Mouse (Mus musculus): ENCODE data around the gene Faim.

Faim gene

DNA sequence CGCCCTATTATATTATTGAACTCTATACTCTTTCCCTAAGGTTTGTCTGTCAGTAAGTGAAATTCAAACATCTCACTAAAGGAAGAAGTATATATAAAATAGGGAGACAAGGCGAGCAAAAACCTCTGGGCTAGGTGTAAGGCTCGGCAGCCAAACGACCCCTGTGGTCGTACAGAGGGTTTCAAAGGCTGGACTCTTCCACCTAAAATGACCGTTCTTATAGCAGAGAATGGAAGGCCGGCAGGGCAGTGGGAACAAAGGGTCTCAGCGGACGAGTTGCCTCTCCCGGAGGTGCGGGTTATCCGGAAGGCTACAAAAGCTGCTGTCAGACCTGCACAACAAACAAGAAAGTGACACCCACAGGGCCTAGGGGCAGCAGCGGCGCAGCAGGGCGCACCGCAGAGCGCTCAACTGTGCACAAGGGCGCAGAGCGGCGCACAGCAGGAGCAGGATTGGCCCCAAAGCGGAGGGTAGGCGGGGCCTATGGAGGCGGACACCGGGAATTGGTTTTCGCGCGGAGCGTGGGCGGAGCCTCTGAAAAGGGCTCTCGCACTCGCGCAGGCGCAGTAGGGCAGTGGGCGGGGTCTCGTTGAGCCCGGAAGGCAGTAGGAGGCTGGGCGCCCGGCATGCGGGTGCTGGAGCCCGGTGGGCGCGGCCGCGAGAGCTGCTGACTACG is at the start of gene Faim:
Faim (plus strand) TSS at position 574 of the 676 bp plus-strand sequence.
- DNase-seq, result peak; percentile 100

DNA sequence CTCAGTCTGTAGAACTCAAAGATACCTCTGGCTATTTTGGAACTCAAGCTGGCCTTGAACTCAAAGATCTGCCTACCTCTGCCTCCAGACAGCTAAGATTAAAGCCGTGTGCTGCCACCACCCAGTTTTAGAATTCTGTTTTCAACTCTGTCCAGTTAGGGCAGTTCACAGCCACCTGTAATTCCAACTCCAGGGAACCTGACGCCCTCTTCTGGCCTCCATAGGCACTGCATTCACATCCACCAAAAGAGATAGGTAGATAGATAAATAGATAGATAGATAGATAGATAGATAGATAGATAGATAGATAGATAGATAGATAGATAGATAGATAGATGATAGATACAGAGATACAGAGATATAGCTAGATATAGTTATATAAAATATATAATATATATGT is 46.9 kb upstream of the Faim start:
- DNase-seq, result no peak

- DNase-seq, result no peak
These were observed 33.8 kb upstream of the Faim start for GRCm38 (mm10) chr9:98952171-98953050.

- no peak for DNase-seq
These were observed 32.9 kb upstream of the Faim start for GRCm38 (mm10) chr9:98953291-98953690.

DNA sequence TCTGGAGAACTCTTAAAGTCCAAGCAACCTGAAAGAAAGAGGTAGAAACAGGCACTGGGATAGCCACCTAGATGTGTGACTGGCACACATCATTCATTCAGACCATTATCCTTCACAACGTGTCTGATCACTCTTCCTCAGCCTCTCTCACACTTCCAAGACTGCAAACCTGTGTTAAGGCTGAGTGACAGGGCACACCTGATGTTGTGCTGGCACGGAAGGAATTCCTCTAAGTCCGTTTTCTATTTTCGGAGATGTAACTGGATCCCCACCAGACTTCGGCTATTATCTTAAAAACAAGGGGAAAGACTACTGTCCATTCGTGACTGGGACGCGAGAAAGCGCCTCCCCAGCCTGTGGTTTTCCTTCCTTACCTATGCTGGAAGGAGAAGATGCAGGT is 32.3 kb upstream of the Faim start:
- DNase-seq, result no peak

- DNase-seq, result no peak
These were observed 31.6 kb upstream of the Faim start for GRCm38 (mm10) chr9:98954391-98955102.

- DNase-seq, result no peak
These were observed 31.0 kb upstream of the Faim start, which contains the start of gene Foxl2 for GRCm38 (mm10) chr9:98955103-98955715. Gene Foxl2, plus strand, starts transcription at chr9:98955288.

- no peak for DNase-seq
These were observed 30.4 kb upstream of the Faim start for GRCm38 (mm10) chr9:98955716-98956224.

DNA sequence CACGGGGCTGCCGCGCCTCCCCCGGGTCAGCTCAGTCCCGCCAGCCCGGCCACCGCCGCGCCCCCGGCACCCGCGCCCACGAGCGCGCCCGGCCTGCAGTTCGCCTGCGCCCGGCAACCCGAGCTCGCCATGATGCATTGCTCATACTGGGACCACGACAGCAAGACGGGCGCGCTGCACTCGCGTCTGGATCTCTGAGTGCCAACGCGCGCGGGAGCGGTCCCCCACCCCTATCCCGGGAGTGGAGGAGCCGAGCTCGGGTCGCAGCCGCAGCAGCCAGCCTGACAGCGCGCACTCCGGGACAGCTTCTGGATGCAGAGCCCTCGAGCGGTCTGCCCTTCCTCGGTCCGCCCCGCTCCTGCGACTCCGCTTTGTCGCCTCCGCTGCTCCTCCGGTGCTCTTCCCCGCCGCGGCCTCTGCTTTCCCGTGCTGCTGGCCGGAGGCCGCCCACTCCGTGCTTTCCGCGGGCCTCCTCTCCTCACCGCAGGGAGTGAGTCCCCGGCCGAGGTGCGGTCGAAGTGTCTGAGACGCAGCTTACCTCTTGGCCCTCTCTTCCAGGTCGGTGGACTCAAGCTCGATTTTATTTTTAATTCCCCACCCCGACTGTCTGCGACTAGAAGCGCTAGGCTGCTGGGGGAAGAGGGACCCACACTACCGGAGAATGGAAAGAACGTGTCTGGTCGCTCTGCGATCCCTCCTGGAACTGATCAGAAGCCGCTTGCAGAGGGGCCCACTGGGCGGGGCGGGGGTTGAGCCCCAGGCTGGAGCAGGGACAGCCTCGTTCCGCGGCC is 29.4 kb upstream of the Faim start:
- DNase-seq, result no peak

DNA sequence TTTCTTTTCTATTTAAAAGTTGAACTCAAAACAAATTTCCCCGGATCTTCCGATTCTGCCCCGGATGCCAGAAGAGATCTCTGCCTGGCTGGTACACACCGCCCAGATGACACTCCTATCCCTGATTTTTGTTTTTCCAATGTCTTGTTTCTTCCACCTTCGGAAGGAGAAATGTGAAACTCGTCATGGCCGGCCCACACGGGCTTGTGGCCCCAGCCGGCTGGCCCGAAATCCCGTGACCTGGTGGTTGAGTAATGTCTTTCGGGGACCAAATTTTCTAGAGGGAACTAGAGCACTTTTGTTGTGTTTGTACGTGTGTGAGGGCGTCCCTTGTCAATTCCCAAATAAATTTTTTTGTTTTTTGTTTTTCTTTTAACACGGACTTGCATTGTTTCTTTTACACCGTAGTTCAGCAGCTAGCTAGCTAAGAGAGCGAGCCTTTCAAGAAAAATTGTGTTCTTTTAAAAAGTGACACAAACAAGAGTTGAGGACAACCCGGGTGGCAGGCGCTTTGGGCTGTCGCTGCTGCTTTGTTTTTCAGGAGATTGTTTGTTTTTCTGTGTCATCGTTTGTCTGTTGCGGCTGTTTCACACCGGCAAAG is 28.3 kb upstream of the Faim start:
- DNase-seq, result no peak

- no peak for DNase-seq
These were observed 27.5 kb upstream of the Faim start for GRCm38 (mm10) chr9:98958628-98959027.

- no peak for DNase-seq
These were observed 26.3 kb upstream of the Faim start for GRCm38 (mm10) chr9:98959851-98960250.

DNA sequence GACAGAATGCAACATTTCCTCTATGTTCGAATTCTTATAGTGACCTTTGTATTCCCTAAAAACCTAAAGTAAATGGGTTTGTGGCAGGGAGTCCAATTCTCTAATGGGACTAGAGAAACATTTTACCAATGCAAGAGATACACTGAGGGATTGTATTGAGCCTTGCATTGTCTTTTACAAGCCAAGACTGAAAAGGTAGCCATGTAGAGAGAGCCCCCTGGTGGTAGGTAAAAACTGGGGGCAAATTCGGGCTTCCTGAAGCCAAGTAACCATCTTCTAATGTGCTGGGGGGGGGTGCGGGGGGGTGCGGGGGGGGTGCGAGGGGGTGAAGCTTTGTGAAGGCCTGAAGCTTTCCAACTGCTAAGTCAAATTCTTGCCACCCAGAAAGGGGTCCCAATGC is 25.8 kb upstream of the Faim start:
- DNase-seq, result no peak

GRCm38 (mm10) chr9:98961591-98962477 is 24.3 kb upstream of the Faim start:
- no peak for DNase-seq

- no peak for DNase-seq
These were observed 23.6 kb upstream of the Faim start for GRCm38 (mm10) chr9:98962478-98963142.

DNA sequence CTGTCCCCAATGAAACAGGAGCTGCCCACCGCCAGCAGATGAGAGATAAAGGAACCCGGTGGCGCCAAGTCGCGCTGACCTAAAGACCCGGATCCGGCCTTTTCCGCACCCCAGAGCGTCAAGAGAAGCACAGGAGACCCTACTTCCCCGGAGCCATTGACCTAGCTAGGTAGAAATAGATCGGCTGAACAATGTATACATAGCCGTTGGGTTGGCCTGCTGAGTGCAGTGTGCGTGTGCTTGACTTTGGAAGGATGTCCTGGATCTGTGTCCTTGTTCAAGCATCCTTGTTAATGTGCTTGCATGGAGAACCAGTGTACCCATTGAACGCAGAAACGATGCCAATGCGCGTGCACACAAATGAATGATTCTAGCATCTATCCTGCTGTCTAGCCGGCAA is 22.5 kb upstream of the Faim start:
- DNase-seq, result no peak

GRCm38 (mm10) chr9:98965084-98965483 is 21.1 kb upstream of the Faim start:
- no peak for DNase-seq

GRCm38 (mm10) chr9:98973101-98973521 is 13.1 kb upstream of the Faim start:
- DNase-seq, result no peak

GRCm38 (mm10) chr9:98973561-98973960 is 12.6 kb upstream of the Faim start:
- no peak for DNase-seq

DNA sequence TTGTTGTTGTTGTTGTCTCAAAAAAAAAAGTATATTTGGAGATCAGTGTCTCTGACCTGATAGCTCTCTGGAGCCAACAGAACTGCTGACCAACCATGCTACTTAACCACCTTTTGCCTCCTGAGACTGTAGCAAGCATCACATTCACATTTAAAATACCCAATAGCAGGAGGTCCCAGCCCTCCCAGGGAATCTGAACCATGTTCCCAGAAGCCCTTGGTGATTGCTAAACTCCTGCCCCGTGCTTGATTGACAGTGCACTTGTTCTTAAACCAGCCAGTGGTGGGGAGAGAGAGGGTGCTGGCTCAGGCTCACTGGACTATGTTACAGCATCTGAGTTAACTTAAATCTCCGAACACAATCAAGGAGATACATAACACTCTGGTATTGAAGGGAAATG is 11.3 kb upstream of the Faim start:
- DNase-seq, result no peak

Measured in layer of hippocampus, adult 9-11 months (tissue).